In genomic region chr5:22345894-22346635, GRCm38 (mm10) we compare ENCODE assay signal across 9 mouse cellular contexts. TPM values are rescaled to one million over a fixed set of nuclear protein-coding genes. Genes with fewer than 3 reads are reported as not detected.
DNase-seq lines count a peak whose midpoint lies in the region; ATAC-seq lines count a peak whose summit lies in the region.
"Had no signal": no experiment of that assay in that cellular context is flagged by ENCODE, and none has a peak within 500 bp of the region (broad histone marks: within the 10 kb centered on the region; RNA-seq: fewer than 3 reads in every experiment).

No protein-coding gene starts in this region.

- H3K27ac ChIP-seq in heart, embryonic 15.5 days: no peak overlapping the region
- no peak overlapping the region for H3K27ac ChIP-seq in embryonic facial prominence, embryonic 10.5 days (replicated peaks)
- no peak overlapping the region for H3K27ac ChIP-seq in hindbrain, embryonic 14.5 days
- no peak overlapping the region for H3K27ac ChIP-seq in midbrain, embryonic 14.5 days (replicated peaks; ENCODE audit: low read depth, low read length)
- H3K27ac ChIP-seq: limb, embryonic 15.5 days had no signal

- H3K4me3 ChIP-seq in heart, embryonic 15.5 days: no peak overlapping the region
- H3K4me3 ChIP-seq in embryonic facial prominence, embryonic 10.5 days: no peak overlapping the region
- peak overlapping the region; percentile 72 for H3K4me3 ChIP-seq in hindbrain, embryonic 14.5 days (replicated peaks; ENCODE audit: low read length)
- H3K4me3 ChIP-seq in midbrain, embryonic 14.5 days (replicated peaks; ENCODE audit: low read depth, low read length): peak overlapping the region; percentile 67

- H3K27me3 ChIP-seq in heart, embryonic 15.5 days: peaks cover 79% of the 10 kb centered on the region
- peaks cover 73% of the 10 kb centered on the region for H3K27me3 ChIP-seq in embryonic facial prominence, embryonic 10.5 days (replicated peaks; ENCODE audit: low read depth, poor library complexity, severe bottlenecking)
- H3K27me3 ChIP-seq in hindbrain, embryonic 14.5 days (ENCODE audit: control insufficient read depth, insufficient read depth, low read length): peaks cover 27% of the 10 kb centered on the region; the same call in 1 of the 2 replicates
- peaks cover 22% of the 10 kb centered on the region for H3K27me3 ChIP-seq in midbrain, embryonic 14.5 days (ENCODE audit: control insufficient read depth, insufficient read depth, low read length)

- no peak overlapping the region for H3K9ac ChIP-seq in heart, embryonic 15.5 days
- H3K9ac ChIP-seq in hindbrain, embryonic 14.5 days: no peak overlapping the region
- H3K9ac ChIP-seq in midbrain, embryonic 14.5 days (replicated peaks; ENCODE audit: low read length): peak overlapping the region; percentile 89; the same call in 1 of the 2 replicates
- H3K9ac ChIP-seq: limb, embryonic 15.5 days had no signal

- no peak for ATAC-seq in heart, embryonic 15.5 days (replicated peaks; ENCODE audit: insufficient number of reproducible peaks, insufficient read depth, low FRiP score, low read depth)
- ATAC-seq in hindbrain, embryonic 14.5 days (ENCODE audit: low FRiP score): no peak
- ATAC-seq in midbrain, embryonic 14.5 days (ENCODE audit: low FRiP score, low TSS enrichment): no peak

- DNase-seq in heart, postnatal 36 days: no peak
- peak; percentile 21 for DNase-seq in embryonic facial prominence, embryonic 10.5 days (ENCODE audit: low spot score)
- DNase-seq in hindbrain, embryonic 14.5 days (ENCODE audit: low spot score): no peak
- peak; percentile 27 for DNase-seq in midbrain, embryonic 14.5 days
- no peak for DNase-seq in left cerebral cortex, adult 18-20 months (ENCODE audit: low spot score in 2 of 2)
- no peak for DNase-seq in gastrocnemius, postnatal 4 days (ENCODE audit: low spot score in 2 of 2)

- H3K36me3 ChIP-seq in heart, embryonic 15.5 days: no peaks in the 10 kb centered on the region
- no peaks in the 10 kb centered on the region for H3K36me3 ChIP-seq in embryonic facial prominence, embryonic 10.5 days (replicated peaks)
- no peaks in the 10 kb centered on the region for H3K36me3 ChIP-seq in hindbrain, embryonic 14.5 days (replicated peaks; ENCODE audit: control insufficient read depth, insufficient read depth)
- no peaks in the 10 kb centered on the region for H3K36me3 ChIP-seq in midbrain, embryonic 14.5 days (ENCODE audit: control insufficient read depth, insufficient read depth, low read length)
- H3K36me3 ChIP-seq: G1E; limb, embryonic 15.5 days had no signal

- no peaks in the 10 kb centered on the region for H3K9me3 ChIP-seq in heart, embryonic 15.5 days (replicated peaks)
- H3K9me3 ChIP-seq in embryonic facial prominence, embryonic 10.5 days: no peaks in the 10 kb centered on the region
- no peaks in the 10 kb centered on the region for H3K9me3 ChIP-seq in hindbrain, embryonic 14.5 days (ENCODE audit: control insufficient read depth, low read length)
- no peaks in the 10 kb centered on the region for H3K9me3 ChIP-seq in midbrain, embryonic 14.5 days (ENCODE audit: control insufficient read depth, low read length)
- H3K9me3 ChIP-seq: limb, embryonic 15.5 days had no signal

- H3K4me1 ChIP-seq in heart, embryonic 15.5 days (replicated peaks): peaks cover 23% of the 10 kb centered on the region
- H3K4me1 ChIP-seq in embryonic facial prominence, embryonic 10.5 days: peaks cover 20% of the 10 kb centered on the region
- H3K4me1 ChIP-seq in hindbrain, embryonic 14.5 days (replicated peaks; ENCODE audit: control insufficient read depth, insufficient read depth, low read length): peaks cover 8% of the 10 kb centered on the region; the same call in 1 of the 2 replicates
- peaks cover 17% of the 10 kb centered on the region for H3K4me1 ChIP-seq in midbrain, embryonic 14.5 days (ENCODE audit: control insufficient read depth, insufficient read depth, low read length)

- H3K4me2 ChIP-seq in heart, embryonic 15.5 days: peak overlapping the region; percentile 99; the same call in 1 of the 2 replicates
- H3K4me2 ChIP-seq in hindbrain, embryonic 14.5 days (replicated peaks): peak overlapping the region; percentile 96
- H3K4me2 ChIP-seq in midbrain, embryonic 14.5 days (ENCODE audit: low read length): peak overlapping the region; percentile 91

- 38% methylated on average over 14 of the region's 14 CpGs for WGBS in heart, embryonic 15.5 days
- 32% methylated on average over 14 of the region's 14 CpGs for WGBS in embryonic facial prominence, embryonic 10.5 days
- 31% methylated on average over 14 of the region's 14 CpGs for WGBS in hindbrain, embryonic 14.5 days
- 28% methylated on average over 14 of the region's 14 CpGs for WGBS in midbrain, embryonic 14.5 days

- intact Hi-C loops in heart, postnatal 36 days (cut with DNase I): no loop called here

RNA-seq across cellular contexts. Expression of gene Reln, which starts 1.6 kb away (rescaled TPM):
- polyA plus RNA-seq in heart, embryonic 15.5 days (2015; fragmentation: Nextera tagmentation; extraction: Ambion mirVana): 1.5 and 1.8 TPM in 2 replicates
- total RNA-seq in heart, postnatal 36 days (2021): 1 to 10 TPM; 3.0 to 4.2 TPM
- 1.6 and 2.1 TPM in 2 replicates for polyA plus RNA-seq in embryonic facial prominence, embryonic 10.5 days (2016; fragmentation: Nextera tagmentation; extraction: Ambion mirVana)
- 63.3 and 63.5 TPM in 2 replicates for polyA plus RNA-seq in hindbrain, embryonic 14.5 days (2014; fragmentation: Nextera tagmentation; extraction: Ambion mirVana)
- polyA plus RNA-seq in midbrain, embryonic 14.5 days (2014; fragmentation: Nextera tagmentation; extraction: Ambion mirVana): 72.4 and 73.2 TPM in 2 replicates
- 10 to 100 TPM; 80.8 to 81.6 TPM for total RNA-seq in left cerebral cortex, adult 18-20 months (2021)
- total RNA-seq in gastrocnemius, postnatal 4 days (2021): 10 to 100 TPM; 11.0 to 13.5 TPM

Comparison
In these comparisons a context has a peak if more than half of its experiments do, and no peak if none do; other contexts are left out.
1. H3K4me3 ChIP-seq: peak in hindbrain, embryonic 14.5 days (single experiment) and midbrain, embryonic 14.5 days (single experiment); none in heart, embryonic 15.5 days (single experiment) and embryonic facial prominence, embryonic 10.5 days (single experiment).
2. DNase-seq: peak in embryonic facial prominence, embryonic 10.5 days (single experiment) and midbrain, embryonic 14.5 days (single experiment); none in heart, postnatal 36 days (0 of 2), hindbrain, embryonic 14.5 days (single experiment), left cerebral cortex, adult 18-20 months (0 of 2) and gastrocnemius, postnatal 4 days (0 of 2).
3. RNA of gene Reln, which starts 1.6 kb away (polyA plus RNA-seq): 72.4 to 73.2 TPM in midbrain, embryonic 14.5 days and 63.3 to 63.5 TPM in hindbrain, embryonic 14.5 days; 1.6 to 2.1 TPM in embryonic facial prominence, embryonic 10.5 days and 1.5 to 1.8 TPM in heart, embryonic 15.5 days; every median in the first group is over 10 times any median in the second.
4. Peak in every context shown above with its lines, with median percentiles within 50 percentile points of each other: H3K4me2 ChIP-seq.